Mouse (Mus musculus): Measurements from ENCODE around the gene Os9.

DNA sequence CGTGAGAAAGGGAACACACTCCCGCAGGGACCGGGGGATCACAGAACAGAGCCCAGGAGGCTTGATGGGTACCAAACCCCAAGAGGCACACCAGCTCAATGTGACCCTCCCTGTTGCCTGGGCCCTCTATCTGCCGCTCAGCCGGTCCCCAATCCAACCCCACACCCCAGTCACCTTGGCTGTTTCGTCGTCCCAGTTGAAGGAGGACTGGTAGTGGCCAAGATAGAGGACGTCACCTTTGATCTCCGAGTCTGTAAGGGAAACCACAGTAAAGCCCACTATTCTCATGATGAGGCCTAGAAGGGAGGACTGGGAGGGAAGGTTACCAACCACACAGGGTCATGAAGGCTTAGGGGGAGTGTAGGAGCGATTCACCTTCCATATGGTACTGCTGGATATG lies 1.7 kb downstream of the Os9 start:
- TF ChIP-seq CTCF (IDR thresholded peaks at IDR 0.05; ENCODE audit: extremely low read depth, insufficient read depth, low read length), result no peak
- TF ChIP-seq POLR2A (IDR thresholded peaks at IDR 0.05; ENCODE audit: extremely low read depth, insufficient read depth, low read length), result no peak

All from cortical plate, adult 2 months (tissue).